ENCODE assay signal across 9 mouse cellular contexts in the genomic region with DNA sequence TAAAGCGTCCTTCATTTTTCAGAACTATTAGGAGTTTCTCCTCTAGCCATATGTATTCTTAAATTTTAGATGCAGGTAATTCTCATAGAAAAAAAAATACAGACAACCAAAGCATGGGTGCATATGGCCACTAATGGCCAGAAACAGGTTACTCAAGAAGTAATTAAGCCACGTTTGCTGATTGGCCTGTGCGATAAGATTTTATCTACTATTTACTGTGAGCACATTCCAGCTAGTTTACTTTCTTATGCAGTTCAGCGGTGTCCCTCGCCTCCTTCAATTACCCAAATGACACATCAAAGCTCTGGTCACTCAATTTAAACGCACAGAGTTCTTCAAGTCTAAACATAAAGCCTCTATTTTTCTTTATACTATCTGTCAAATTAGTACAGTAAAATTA. TPM values are rescaled to one million over a fixed set of nuclear protein-coding genes. Genes with fewer than 3 reads are reported as not detected.
DNase-seq lines count a peak whose midpoint lies in the region; ATAC-seq and TF ChIP-seq lines count a peak whose summit lies in the region.
"Had no signal": no experiment of that assay in that cellular context is flagged by ENCODE, and none has a peak within 500 bp of the region (broad histone marks: within the 10 kb centered on the region; RNA-seq: fewer than 3 reads in every experiment).

No protein-coding gene starts in this region.

- no peaks in the 10 kb centered on the region for H3K27me3 ChIP-seq in cerebellum, adult 2 months (ENCODE audit: control insufficient read depth, insufficient read depth, low read length)
- H3K27me3 ChIP-seq in megakaryocyte, embryonic 14.5 days (replicated peaks), result no peaks in the 10 kb centered on the region
- no peaks in the 10 kb centered on the region for H3K27me3 ChIP-seq in liver, embryonic 11.5 days (replicated peaks; ENCODE audit: control insufficient read depth, insufficient read depth, low read length)

- no peak overlapping the region for H3K9ac ChIP-seq in liver, embryonic 11.5 days (ENCODE audit: low read depth, low read length)

- H3K27ac ChIP-seq in cerebellum, adult 2 months (ENCODE audit: insufficient read depth, low read length), result no peak overlapping the region
- no peak overlapping the region for H3K27ac ChIP-seq in liver, embryonic 11.5 days (ENCODE audit: low read depth, low read length)

- DNase-seq in cerebellum, adult 2 months, result no peak
- no peak for DNase-seq in cerebellum, adult 11 months
- no peak for DNase-seq in liver, embryonic 11.5 days (ENCODE audit: low spot score)
- DNase-seq in urinary bladder, postnatal 14 days (ENCODE audit: low spot score), result no peak
- no peak for DNase-seq in spleen, postnatal 4 days (ENCODE audit: low spot score in 2 of 2)
- DNase-seq in frontal cortex, adult 2 months (ENCODE audit: extremely low spot score in 1 of 2, low spot score in 1 of 2), result no peak
- DNase-seq: right cerebral cortex, postnatal 4 days had no signal

- peaks cover 6% of the 10 kb centered on the region; the same call in 1 of the 2 replicates for H3K4me1 ChIP-seq in cerebellum, adult 2 months (ENCODE audit: control insufficient read depth, insufficient read depth, low read length)
- peaks cover 61% of the 10 kb centered on the region for H3K4me1 ChIP-seq in megakaryocyte, embryonic 14.5 days
- peaks cover 9% of the 10 kb centered on the region for H3K4me1 ChIP-seq in liver, embryonic 11.5 days (replicated peaks; ENCODE audit: control insufficient read depth, insufficient read depth, low read length)

- H3K4me2 ChIP-seq in liver, embryonic 11.5 days, result peak overlapping the region; percentile 98

- TF ChIP-seq CTCF in cerebellum, adult 2 months (IDR thresholded peaks at IDR 0.05; ENCODE audit: borderline replicate concordance, insufficient read depth, low read depth, low read length), result no peak

- no peaks in the 10 kb centered on the region for H3K9me3 ChIP-seq in megakaryocyte, embryonic 14.5 days
- no peaks in the 10 kb centered on the region for H3K9me3 ChIP-seq in liver, embryonic 11.5 days (ENCODE audit: control insufficient read depth, low read length)

- peak overlapping the region; percentile 98 for H3K4me3 ChIP-seq in cerebellum, adult 2 months (replicated peaks; ENCODE audit: insufficient read depth, low read depth, low read length)
- H3K4me3 ChIP-seq in megakaryocyte, embryonic 14.5 days (replicated peaks), result peak overlapping the region; percentile 99
- H3K4me3 ChIP-seq in liver, embryonic 11.5 days (ENCODE audit: low read depth, low read length), result peak overlapping the region; percentile 84

- no peak for TF ChIP-seq POLR2A in cerebellum, adult 2 months (IDR thresholded peaks at IDR 0.05; ENCODE audit: borderline replicate concordance, insufficient read depth, low read length)

- 38% methylated on average over 6 of the region's 6 CpGs for WGBS in cerebellum, adult 2 months
- 29% methylated on average over 6 of the region's 6 CpGs for WGBS in liver, embryonic 11.5 days

- H3K36me3 ChIP-seq in megakaryocyte, embryonic 14.5 days (replicated peaks; ENCODE audit: low read length), result peaks cover 29% of the 10 kb centered on the region
- no peaks in the 10 kb centered on the region for H3K36me3 ChIP-seq in liver, embryonic 11.5 days (ENCODE audit: control insufficient read depth, insufficient read depth, low read length)

- ATAC-seq in megakaryocyte, adult 5-6 weeks (ENCODE audit: poor library complexity, severe bottlenecking), result no peak
- no peak for ATAC-seq in liver, embryonic 11.5 days (replicated peaks; ENCODE audit: low FRiP score)

RNA-seq across cellular contexts. Expression of a gene that starts 1.0 kb away (rescaled TPM):
- polyA plus RNA-seq in cerebellum, adult 2 months (2012; rRNA removed), result 17.7 and 19.3 TPM in 2 replicates
- 7.8 and 17.5 TPM in 2 replicates for polyA plus RNA-seq in megakaryocyte, embryonic 14.5 days (2012; ENCODE audit: insufficient read depth, low replicate concordance)
- 28.5 and 35.3 TPM in 2 replicates for total RNA-seq in megakaryocyte, adult 5-6 weeks (2015)
- total RNA-seq in megakaryocyte, adult 5-6 weeks (2017), result 21.3 and 25.6 TPM in 2 replicates
- 12.0 and 12.7 TPM in 2 replicates for polyA plus RNA-seq in liver, embryonic 11.5 days (2014; fragmentation: Nextera tagmentation; extraction: Ambion mirVana)
- polyA plus RNA-seq in frontal cortex, adult 2 months (2012; rRNA removed), result 24.3 and 24.7 TPM in 2 replicates

RNA-seq across cellular contexts. Expression of a gene that starts 56.6 kb away (rescaled TPM):
- polyA plus RNA-seq in cerebellum, adult 2 months (2012; rRNA removed), result 28.4 and 33.8 TPM in 2 replicates
- not detected in 2 replicates for polyA plus RNA-seq in megakaryocyte, embryonic 14.5 days (2012; ENCODE audit: insufficient read depth, low replicate concordance)
- total RNA-seq in megakaryocyte, adult 5-6 weeks (2015), result not detected in 2 replicates
- total RNA-seq in megakaryocyte, adult 5-6 weeks (2017), result not detected in 2 replicates
- polyA plus RNA-seq in liver, embryonic 11.5 days (2014; fragmentation: Nextera tagmentation; extraction: Ambion mirVana), result 0.45 and 1.3 TPM in 2 replicates
- 7.9 and 8.0 TPM in 2 replicates for polyA plus RNA-seq in frontal cortex, adult 2 months (2012; rRNA removed)
